Mouse (Mus musculus): ENCODE data around the gene Sh2d4b. TPM values are rescaled to one million over a fixed set of nuclear protein-coding genes. Genes with fewer than 3 reads are reported as not detected.

Sh2d4b gene
- polyA plus RNA-seq, 1 experiment from 2014 or later = 1.4 TPM

DNA sequence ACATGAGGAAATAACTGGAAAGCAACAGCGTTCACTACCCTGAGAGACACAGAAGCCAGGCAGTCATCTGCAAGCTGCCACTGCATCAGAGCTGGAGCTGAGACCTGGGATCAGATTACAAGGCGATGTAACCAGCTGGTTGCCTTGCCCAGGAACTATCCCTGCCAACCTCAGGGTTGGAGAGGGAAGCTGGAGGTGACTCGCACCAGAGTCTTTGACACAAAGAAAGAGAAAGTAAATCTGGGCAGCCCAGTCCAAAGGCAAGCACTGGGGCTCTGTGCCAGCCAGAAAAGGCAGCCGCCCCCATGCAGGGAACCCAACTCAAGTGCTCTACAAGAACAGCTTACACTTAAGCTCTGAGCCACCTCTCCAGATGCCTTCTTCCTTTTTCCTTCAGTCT is 7.8 kb downstream of the Sh2d4b start:
- ATAC-seq (ENCODE audit: low FRiP score) = no peak
- Histone ChIP-seq H3K36me3 (no peaks in the 10 kb centered on the region), H3K27ac (no peak overlapping the region), H3K4me2 (replicated peaks) (no peak overlapping the region), H3K27me3 (no peaks in the 10 kb centered on the region), H3K9ac (no peak overlapping the region), H3K9me3 (replicated peaks) (no peaks in the 10 kb centered on the region), H3K4me3 (no peak overlapping the region), H3K4me1 (0 out of 2 replicates have a peak, but pooled peaks cover 3% of the 10 kb centered on the region)
- 28% methylated on average over 4 of the region's 4 CpGs for WGBS

DNA sequence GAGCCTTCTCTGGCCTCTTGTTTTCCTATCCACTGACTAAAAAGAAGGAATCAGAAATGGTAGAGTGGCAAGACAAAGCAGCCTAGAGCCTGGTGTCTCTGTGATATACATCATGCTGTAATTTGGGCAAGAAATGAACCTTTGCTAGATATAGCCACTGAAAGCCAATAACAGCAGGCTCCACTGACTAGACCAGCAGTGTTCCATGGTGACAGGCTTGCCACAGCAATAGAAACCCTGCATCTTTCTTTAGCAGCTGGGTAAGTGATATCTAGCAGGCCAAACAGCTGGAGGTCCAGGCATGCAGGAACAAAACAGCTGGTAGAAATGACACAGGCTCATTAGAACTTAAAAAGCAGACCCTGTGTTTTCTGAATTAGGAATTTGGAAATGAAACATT is 18.5 kb downstream of the Sh2d4b start:
- H3K9ac ChIP-seq = no peak overlapping the region
- H3K9me3 ChIP-seq (replicated peaks) = no peaks in the 10 kb centered on the region
- H3K27ac ChIP-seq = no peak overlapping the region
- H3K4me3 ChIP-seq = no peak overlapping the region
- no peak overlapping the region for H3K4me2 ChIP-seq (replicated peaks)
- no peak for ATAC-seq (ENCODE audit: low FRiP score)
- no peaks in the 10 kb centered on the region for H3K4me1 ChIP-seq
- H3K36me3 ChIP-seq = no peaks in the 10 kb centered on the region
- H3K27me3 ChIP-seq = no peaks in the 10 kb centered on the region

DNA sequence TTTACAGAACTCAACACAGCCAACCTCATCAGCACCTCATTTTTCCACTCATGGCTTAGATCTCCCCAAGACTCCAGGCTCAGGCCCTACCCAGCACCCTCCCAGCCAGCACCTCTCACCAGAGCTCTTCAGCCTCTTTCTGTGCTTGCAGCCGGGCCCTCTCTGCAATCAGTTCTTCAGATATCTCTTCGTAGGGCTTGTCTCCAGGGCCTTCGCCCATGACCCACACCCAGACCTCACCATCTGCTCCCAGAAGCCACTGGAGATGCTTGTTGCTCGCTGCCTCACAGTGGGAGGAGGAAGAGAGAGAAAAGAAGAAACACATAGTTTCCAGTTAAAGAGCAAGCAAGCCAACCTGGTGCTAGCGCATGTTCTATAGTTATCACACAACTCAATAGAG is 19.1 kb downstream of the Sh2d4b start:
- no peak for ATAC-seq (ENCODE audit: low FRiP score)
- H3K9me3 ChIP-seq (replicated peaks) = no peaks in the 10 kb centered on the region
- H3K36me3 ChIP-seq = no peaks in the 10 kb centered on the region
- no peak overlapping the region for H3K9ac ChIP-seq
- H3K4me1 ChIP-seq = no peaks in the 10 kb centered on the region
- 87% methylated on average over 5 of the region's 5 CpGs for WGBS
- H3K27me3 ChIP-seq = no peaks in the 10 kb centered on the region
- no peak overlapping the region for H3K27ac ChIP-seq
- H3K4me3 ChIP-seq = no peak overlapping the region
- H3K4me2 ChIP-seq (replicated peaks) = no peak overlapping the region

DNA sequence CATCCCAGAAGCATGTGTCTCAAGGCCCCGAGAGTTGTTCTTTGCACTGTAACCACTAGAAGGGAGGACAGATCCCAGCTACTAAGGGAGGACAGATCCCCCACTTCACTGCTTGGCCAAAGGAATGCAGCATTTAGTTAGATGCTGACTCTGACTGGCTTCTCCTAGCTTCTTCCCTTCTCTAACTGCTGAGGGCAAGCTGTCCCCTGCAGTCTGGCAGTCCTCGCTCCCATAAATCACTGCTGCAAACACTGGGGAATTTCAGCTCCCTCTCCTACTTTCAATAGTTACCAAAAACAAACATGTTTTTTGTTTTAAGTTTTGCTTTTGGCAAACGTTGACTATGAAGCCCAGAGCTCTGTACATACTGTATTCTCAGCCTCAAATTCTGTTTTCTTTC is 22.5 kb downstream of the Sh2d4b start:
- Histone ChIP-seq H3K36me3 (no peaks in the 10 kb centered on the region), H3K4me2 (replicated peaks) (no peak overlapping the region), H3K4me1 (no peaks in the 10 kb centered on the region), H3K9me3 (replicated peaks) (0 out of 2 replicates have a peak, but pooled peaks cover 2% of the 10 kb centered on the region), H3K27me3 (no peaks in the 10 kb centered on the region), H3K9ac (no peak overlapping the region), H3K27ac (no peak overlapping the region), H3K4me3 (no peak overlapping the region)
- no peak for ATAC-seq (ENCODE audit: low FRiP score)
- 71% methylated on average over 3 of the region's 3 CpGs for WGBS

DNA sequence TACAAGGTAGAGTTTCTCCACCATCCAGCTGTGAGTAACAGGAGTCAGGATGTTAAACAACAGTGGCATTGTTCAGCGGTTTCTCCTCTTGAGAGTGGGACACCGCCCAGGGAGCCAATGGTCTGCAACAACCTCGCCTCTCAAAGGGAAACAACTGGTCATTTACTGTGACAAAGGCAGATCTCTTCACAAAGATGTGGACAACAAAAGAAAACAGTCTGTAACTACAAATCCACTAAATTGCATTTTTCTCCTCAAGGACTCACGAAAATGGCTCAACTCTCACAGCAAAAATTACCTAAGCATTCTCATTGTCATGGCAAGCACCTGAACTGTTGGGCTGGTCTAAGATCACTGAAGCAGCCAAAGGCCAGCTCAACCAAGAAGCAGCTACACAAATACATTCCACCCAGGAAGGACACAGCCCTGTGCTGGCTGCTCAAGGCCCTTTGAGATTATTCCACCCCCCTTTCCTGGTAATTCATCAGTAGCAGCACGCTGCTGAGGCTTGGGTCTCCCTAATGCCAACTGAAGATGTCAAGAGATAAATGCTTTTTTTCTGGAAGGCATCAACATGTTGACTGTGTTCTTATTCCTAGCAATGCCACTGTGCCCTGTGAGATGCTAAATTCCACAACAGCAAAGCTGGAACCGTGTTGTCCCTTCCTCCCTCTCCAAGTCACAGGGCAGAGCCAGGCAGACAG is 28.1 kb downstream of the Sh2d4b start:
- no peak overlapping the region for H3K4me3 ChIP-seq
- no peak overlapping the region for H3K27ac ChIP-seq
- H3K9me3 ChIP-seq (replicated peaks) = 0 out of 2 replicates have a peak, but pooled peaks cover 3% of the 10 kb centered on the region
- ATAC-seq (ENCODE audit: low FRiP score) = no peak
- H3K36me3 ChIP-seq = no peaks in the 10 kb centered on the region
- H3K4me1 ChIP-seq = no peaks in the 10 kb centered on the region
- H3K27me3 ChIP-seq = no peaks in the 10 kb centered on the region
- no peak overlapping the region for H3K9ac ChIP-seq
- H3K4me2 ChIP-seq (replicated peaks) = no peak overlapping the region
- 50% methylated on average over 6 of the region's 6 CpGs for WGBS

DNA sequence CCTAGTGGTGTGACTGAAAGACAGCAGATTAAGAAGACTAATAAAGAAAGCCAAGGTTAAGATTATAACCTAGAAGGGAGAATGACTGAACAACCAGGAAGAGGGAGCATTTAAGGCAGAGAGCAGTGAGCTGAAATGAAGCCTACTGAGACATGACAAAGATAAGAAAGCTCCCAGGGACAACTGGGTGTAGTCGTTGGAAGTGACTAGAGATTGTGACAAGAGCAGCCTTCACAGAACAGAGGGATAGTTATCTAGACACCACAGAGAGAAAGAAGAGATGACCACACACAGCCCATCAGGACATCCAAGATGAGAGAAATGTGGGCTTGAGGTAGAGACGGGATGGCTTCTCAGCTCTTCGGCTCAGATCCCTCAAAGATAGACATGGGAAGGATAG is 29.4 kb downstream of the Sh2d4b start:
- 84% methylated on average over 3 of the region's 3 CpGs for WGBS
- Histone ChIP-seq H3K9me3 (replicated peaks) (0 out of 2 replicates have a peak, but pooled peaks cover 3% of the 10 kb centered on the region), H3K27me3 (no peaks in the 10 kb centered on the region), H3K36me3 (no peaks in the 10 kb centered on the region), H3K4me2 (replicated peaks) (no peak overlapping the region), H3K4me1 (no peaks in the 10 kb centered on the region), H3K9ac (no peak overlapping the region), H3K27ac (no peak overlapping the region), H3K4me3 (no peak overlapping the region)
- ATAC-seq (ENCODE audit: low FRiP score) = no peak

DNA sequence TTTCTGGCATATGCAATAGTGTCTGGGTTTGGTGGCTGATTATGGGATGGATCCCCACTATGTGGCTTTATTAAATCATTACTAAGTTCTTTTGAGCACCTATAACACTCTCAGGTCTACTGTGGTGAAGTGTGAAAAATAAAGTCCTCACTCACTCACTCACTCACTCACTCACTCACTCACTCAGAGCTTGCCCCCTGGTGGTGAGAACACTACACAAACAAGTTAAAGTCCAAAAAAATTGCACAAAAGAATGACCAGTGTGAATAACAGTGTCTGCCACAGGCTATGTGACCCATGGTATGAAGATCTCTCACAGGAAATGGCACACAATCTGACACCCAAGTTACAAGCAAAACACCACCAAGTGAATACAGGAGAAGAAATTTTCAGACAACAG is 30.0 kb downstream of the Sh2d4b start:
- H3K9me3 ChIP-seq (replicated peaks) = 0 out of 2 replicates have a peak, but pooled peaks cover 3% of the 10 kb centered on the region
- H3K36me3 ChIP-seq = no peaks in the 10 kb centered on the region
- H3K9ac ChIP-seq = no peak overlapping the region
- H3K27me3 ChIP-seq = no peaks in the 10 kb centered on the region
- ATAC-seq (ENCODE audit: low FRiP score) = no peak
- no peaks in the 10 kb centered on the region for H3K4me1 ChIP-seq
- no peak overlapping the region for H3K4me2 ChIP-seq (replicated peaks)
- no peak overlapping the region for H3K4me3 ChIP-seq
- H3K27ac ChIP-seq = no peak overlapping the region

DNA sequence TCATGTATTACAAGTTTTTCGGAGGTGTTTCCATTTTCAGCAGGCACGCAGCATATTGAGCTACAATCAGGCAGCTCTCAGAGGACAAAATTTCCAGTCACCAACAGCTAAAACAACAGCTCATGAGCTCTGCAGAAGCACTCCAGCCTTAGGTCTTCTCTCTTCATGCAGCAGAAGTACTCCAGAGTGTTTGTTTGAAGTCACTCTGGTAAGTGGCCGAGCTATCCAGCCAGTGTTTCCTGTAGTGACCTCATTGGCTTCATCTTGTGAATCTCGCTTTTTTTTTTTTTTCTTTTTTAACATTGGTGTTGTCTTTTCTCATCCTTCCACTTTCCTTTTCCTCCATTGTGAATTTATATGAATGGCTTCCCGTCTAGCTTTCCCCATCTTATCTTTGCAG is 40.1 kb downstream of the Sh2d4b start:
- H3K27me3 ChIP-seq = no peaks in the 10 kb centered on the region
- H3K4me1 ChIP-seq = no peaks in the 10 kb centered on the region
- no peak overlapping the region for H3K4me2 ChIP-seq (replicated peaks)
- WGBS = 73% methylated on average over 5 of the region's 5 CpGs
- no peak for ATAC-seq (ENCODE audit: low FRiP score)
- H3K9ac ChIP-seq = no peak overlapping the region
- H3K9me3 ChIP-seq (replicated peaks) = no peaks in the 10 kb centered on the region
- no peak overlapping the region for H3K4me3 ChIP-seq
- H3K36me3 ChIP-seq = no peaks in the 10 kb centered on the region
- no peak overlapping the region for H3K27ac ChIP-seq

DNA sequence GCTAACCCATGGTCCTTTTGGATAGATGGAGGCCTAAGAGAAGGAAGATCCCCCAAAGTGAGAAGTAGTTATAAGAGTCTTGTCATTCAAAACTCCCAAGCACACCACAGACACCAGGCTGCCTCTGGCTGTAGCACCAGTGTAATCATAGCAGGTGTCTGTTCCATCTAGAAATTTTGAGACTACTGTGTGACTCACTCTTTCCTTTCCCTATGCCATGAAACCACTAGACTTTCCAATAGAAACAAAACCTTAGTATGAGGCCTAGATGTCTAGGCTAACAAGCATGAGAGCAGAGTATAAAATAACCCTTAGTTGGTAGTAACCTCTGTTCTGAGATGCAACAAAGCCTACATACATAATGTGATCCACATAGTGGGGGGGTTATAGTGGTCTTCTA is 55.7 kb downstream of the Sh2d4b start:
- ATAC-seq (ENCODE audit: low FRiP score) = no peak

DNA sequence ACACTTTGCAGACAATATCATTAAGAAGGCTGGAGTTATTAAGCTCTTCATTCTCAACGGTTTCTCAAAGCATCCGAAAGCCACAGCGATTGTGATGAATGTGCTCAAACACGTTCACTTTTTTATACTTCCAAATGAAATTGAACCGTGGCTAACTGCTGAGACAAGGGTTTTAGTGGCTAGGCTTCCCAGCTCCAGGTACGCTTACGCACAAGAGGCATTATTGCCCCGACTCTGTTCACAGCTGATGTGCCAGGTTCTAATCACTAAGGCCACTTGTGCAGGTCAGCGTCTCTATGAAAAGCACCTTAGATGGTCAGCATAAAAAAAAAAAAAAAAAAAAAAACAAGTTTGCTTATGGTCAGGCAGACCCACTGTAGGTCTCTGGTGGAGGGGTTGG is 62.6 kb downstream of the Sh2d4b start:
- 76% methylated on average over 9 of the region's 9 CpGs for WGBS
- H3K9ac ChIP-seq = no peak overlapping the region
- no peaks in the 10 kb centered on the region for H3K36me3 ChIP-seq
- ATAC-seq (ENCODE audit: low FRiP score) = no peak
- no peak overlapping the region for H3K27ac ChIP-seq
- no peaks in the 10 kb centered on the region for H3K27me3 ChIP-seq
- H3K9me3 ChIP-seq (replicated peaks) = no peaks in the 10 kb centered on the region
- no peak overlapping the region for H3K4me3 ChIP-seq
- H3K4me1 ChIP-seq = no peaks in the 10 kb centered on the region
- no peak overlapping the region for H3K4me2 ChIP-seq (replicated peaks)

More for the DNA sequence above, 55.7 kb downstream of the Sh2d4b start:
- Histone ChIP-seq H3K27me3 (no peaks in the 10 kb centered on the region), H3K9me3 (replicated peaks) (no peaks in the 10 kb centered on the region), H3K4me3 (no peak overlapping the region), H3K4me2 (replicated peaks) (no peak overlapping the region), H3K9ac (no peak overlapping the region), H3K36me3 (peaks cover 6% of the 10 kb centered on the region; the same call in 1 of the 2 replicates), H3K4me1 (no peaks in the 10 kb centered on the region), H3K27ac (no peak overlapping the region)

DNA sequence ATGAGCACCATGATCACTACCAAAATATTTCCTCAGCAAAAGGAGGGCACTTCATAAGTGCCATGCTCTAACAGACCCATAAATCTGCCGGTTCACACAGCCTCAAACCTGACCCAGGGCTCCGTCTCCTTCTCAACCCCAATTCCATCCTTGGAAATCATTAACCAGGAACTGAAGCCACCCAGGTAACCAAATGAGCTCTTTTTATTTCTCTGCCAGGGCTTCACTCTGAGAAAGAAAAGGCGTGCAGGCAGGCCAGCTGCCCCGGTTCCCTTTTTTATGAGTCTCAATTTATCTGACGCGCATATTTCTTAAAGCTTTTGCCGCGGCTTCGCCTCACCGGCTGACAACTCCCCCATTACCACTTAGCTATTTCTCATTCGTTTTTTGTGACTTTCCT is 63.0 kb downstream of the Sh2d4b start:
- Histone ChIP-seq H3K9ac (no peak overlapping the region), H3K4me1 (no peaks in the 10 kb centered on the region), H3K4me3 (no peak overlapping the region), H3K27ac (no peak overlapping the region), H3K36me3 (no peaks in the 10 kb centered on the region), H3K4me2 (replicated peaks) (no peak overlapping the region), H3K9me3 (replicated peaks) (no peaks in the 10 kb centered on the region), H3K27me3 (no peaks in the 10 kb centered on the region)
- ATAC-seq (ENCODE audit: low FRiP score) = no peak
- 68% methylated on average over 11 of the region's 11 CpGs for WGBS

DNA sequence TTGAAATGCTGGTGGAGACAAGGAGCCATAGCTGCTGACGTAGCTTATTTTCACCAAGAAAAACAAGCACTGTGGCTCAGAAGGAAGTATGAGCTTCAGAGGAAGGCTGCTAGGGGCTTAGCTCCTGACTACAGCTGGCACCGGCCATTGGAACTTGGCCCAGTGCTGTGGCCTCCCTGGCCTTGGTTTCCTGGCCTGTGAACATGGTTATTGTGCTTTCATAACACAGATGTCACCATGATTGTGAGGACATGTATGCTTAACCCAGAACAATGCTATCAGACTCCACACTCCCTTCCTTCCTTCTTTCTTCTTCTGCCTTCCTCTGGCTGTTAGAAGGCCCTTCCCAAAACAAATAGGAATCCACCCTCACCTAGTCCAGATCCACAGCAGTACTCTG is 75.0 kb downstream of the Sh2d4b start:
- Histone ChIP-seq H3K9ac (no peak overlapping the region), H3K36me3 (0 out of 2 replicates have a peak, but pooled peaks cover 3% of the 10 kb centered on the region)
- 77% methylated on average over 2 of the region's 2 CpGs for WGBS

DNA sequence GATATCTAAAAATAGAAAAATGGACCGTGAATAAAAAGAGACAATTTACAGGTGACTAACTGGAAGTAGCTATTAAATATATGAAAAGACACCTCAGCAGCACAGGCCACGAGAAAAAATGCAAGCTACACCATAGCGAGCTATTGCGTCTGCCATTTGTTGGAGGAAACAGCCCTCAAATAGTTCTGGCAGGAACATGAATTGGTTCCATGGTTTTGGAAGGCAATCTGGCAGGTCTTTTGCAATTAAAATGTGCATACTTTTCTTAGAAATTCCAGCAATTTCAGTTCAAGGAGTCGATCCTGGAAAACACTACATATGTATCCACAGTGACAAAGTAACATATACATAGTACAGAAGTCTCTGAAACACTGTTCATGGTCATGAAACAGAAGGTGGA is 76.4 kb downstream of the Sh2d4b start:
- 88% methylated on average over 5 of the region's 5 CpGs for WGBS
- Histone ChIP-seq H3K4me2 (replicated peaks) (no peak overlapping the region), H3K4me1 (no peaks in the 10 kb centered on the region), H3K9ac (no peak overlapping the region), H3K27me3 (peaks cover 2% of the 10 kb centered on the region; the same call in 1 of the 2 replicates), H3K36me3 (0 out of 2 replicates have a peak, but pooled peaks cover 3% of the 10 kb centered on the region), H3K27ac (no peak overlapping the region), H3K4me3 (no peak overlapping the region), H3K9me3 (replicated peaks) (no peaks in the 10 kb centered on the region)
- no peak for ATAC-seq (ENCODE audit: low FRiP score)

More for the DNA sequence above, 75.0 kb downstream of the Sh2d4b start:
- H3K4me2 ChIP-seq (replicated peaks) = no peak overlapping the region
- no peak for ATAC-seq (ENCODE audit: low FRiP score)
- no peak overlapping the region for H3K4me3 ChIP-seq
- no peaks in the 10 kb centered on the region for H3K4me1 ChIP-seq
- H3K9me3 ChIP-seq (replicated peaks) = no peaks in the 10 kb centered on the region
- no peak overlapping the region for H3K27ac ChIP-seq
- H3K27me3 ChIP-seq = peaks cover 2% of the 10 kb centered on the region; the same call in 1 of the 2 replicates

All from hindbrain, embryonic 12.5 days (tissue).